Mouse (Mus musculus): ENCODE data around the gene Bricd5. TPM values are rescaled to one million over a fixed set of nuclear protein-coding genes. Genes with fewer than 3 reads are reported as not detected.
"Not testable (repeated sequence)": the region's sequence is repeated elsewhere in the genome, so short reads cannot be mapped to it uniquely, and the experiment has no call there.

The Bricd5 gene
- polyA plus RNA-seq, 1 experiment from 2014 or later = 0.46 TPM

- Histone ChIP-seq H3K9me3 (replicated peaks; ENCODE audit: control insufficient read depth, low read length) (no peaks in the 10 kb centered on the region), H3K4me2 (ENCODE audit: low read depth, low read length) (peak overlapping the region; percentile 84), H3K9ac (ENCODE audit: low read length) (peak overlapping the region; percentile 94), H3K27ac (ENCODE audit: low read length) (peak overlapping the region; percentile 99), H3K4me1 (ENCODE audit: control insufficient read depth, insufficient read depth, low read length) (peaks cover 13% of the 10 kb centered on the region), H3K4me3 (replicated peaks; ENCODE audit: low read length) (peak overlapping the region; percentile 90), H3K27me3 (ENCODE audit: control insufficient read depth, insufficient read depth, low read length) (no peaks in the 10 kb centered on the region), H3K36me3 (ENCODE audit: control insufficient read depth, insufficient read depth, low read length) (peaks cover 3% of the 10 kb centered on the region; the same call in 1 of the 2 replicates)
- WGBS = 2% methylated on average over 14 of the region's 14 CpGs
- no peak for ATAC-seq (ENCODE audit: insufficient read depth, low FRiP score)
Observed at GRCm38 (mm10) chr17:24454218-24454755, 19.4 kb upstream of the Bricd5 start.

- peaks cover 13% of the 10 kb centered on the region for H3K4me1 ChIP-seq (ENCODE audit: control insufficient read depth, insufficient read depth, low read length)
- no peaks in the 10 kb centered on the region for H3K27me3 ChIP-seq (ENCODE audit: control insufficient read depth, insufficient read depth, low read length)
- H3K4me2 ChIP-seq (ENCODE audit: low read depth, low read length) = peak overlapping the region; percentile 84
- peak overlapping the region; percentile 94 for H3K9ac ChIP-seq (ENCODE audit: low read length)
- H3K27ac ChIP-seq (ENCODE audit: low read length) = peak overlapping the region; percentile 99
- no peaks in the 10 kb centered on the region for H3K9me3 ChIP-seq (replicated peaks; ENCODE audit: control insufficient read depth, low read length)
- H3K36me3 ChIP-seq (ENCODE audit: control insufficient read depth, insufficient read depth, low read length) = no peaks in the 10 kb centered on the region
- H3K4me3 ChIP-seq (replicated peaks; ENCODE audit: low read length) = peak overlapping the region; percentile 90
- ATAC-seq (ENCODE audit: insufficient read depth, low FRiP score) = peak; percentile 93
- WGBS = under 1% methylated on average over 67 of the region's 67 CpGs
Observed at GRCm38 (mm10) chr17:24454756-24455522, 18.7 kb upstream of the Bricd5 start.

- ATAC-seq (ENCODE audit: insufficient read depth, low FRiP score) = peak; percentile 4; the same call in 1 of the 2 replicates
- Histone ChIP-seq H3K27ac (ENCODE audit: low read length) (peak overlapping the region; percentile 46), H3K4me3 (replicated peaks; ENCODE audit: low read length) (peak overlapping the region; percentile 90), H3K4me1 (ENCODE audit: control insufficient read depth, insufficient read depth, low read length) (peaks cover 13% of the 10 kb centered on the region), H3K4me2 (ENCODE audit: low read depth, low read length) (peak overlapping the region; percentile 47)
- not testable (repeated sequence) for H3K36me3 ChIP-seq (ENCODE audit: control insufficient read depth, insufficient read depth, low read length); H3K9ac ChIP-seq (ENCODE audit: low read length); H3K27me3 ChIP-seq (ENCODE audit: control insufficient read depth, insufficient read depth, low read length); H3K9me3 ChIP-seq (replicated peaks; ENCODE audit: control insufficient read depth, low read length)
- WGBS = 49% methylated on average over 10 of the region's 10 CpGs
Observed at GRCm38 (mm10) chr17:24455523-24456206, 18.0 kb upstream of the Bricd5 start.

DNA sequence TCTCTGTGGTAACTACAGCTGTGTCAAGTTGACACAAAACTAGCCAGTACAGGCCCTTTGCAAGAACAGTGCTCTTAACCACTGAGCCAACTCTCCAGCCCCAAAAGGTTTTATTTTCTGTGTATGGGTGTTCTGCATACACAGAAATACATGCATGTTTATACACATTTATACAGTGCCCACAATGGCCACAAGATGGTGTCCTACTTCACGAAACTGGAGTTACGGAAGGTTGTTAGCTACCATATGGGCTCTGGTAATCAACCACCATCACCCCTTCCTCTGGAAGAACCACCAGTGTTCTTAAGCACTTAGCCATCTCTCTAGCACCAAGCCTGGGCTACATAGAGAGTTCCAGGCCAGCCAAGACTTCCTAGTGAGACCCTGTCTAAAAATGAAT lies 12.1 kb upstream of the Bricd5 start:
- Histone ChIP-seq H3K27ac (ENCODE audit: low read length) (no peak overlapping the region), H3K9ac (ENCODE audit: low read length) (no peak overlapping the region), H3K9me3 (replicated peaks; ENCODE audit: control insufficient read depth, low read length) (no peaks in the 10 kb centered on the region), H3K36me3 (ENCODE audit: control insufficient read depth, insufficient read depth, low read length) (no peaks in the 10 kb centered on the region), H3K27me3 (ENCODE audit: control insufficient read depth, insufficient read depth, low read length) (no peaks in the 10 kb centered on the region), H3K4me1 (ENCODE audit: control insufficient read depth, insufficient read depth, low read length) (no peaks in the 10 kb centered on the region), H3K4me3 (replicated peaks; ENCODE audit: low read length) (no peak overlapping the region), H3K4me2 (ENCODE audit: low read depth, low read length) (no peak overlapping the region)
- no peak for ATAC-seq (ENCODE audit: insufficient read depth, low FRiP score)
- 68% methylated on average over 2 of the region's 2 CpGs for WGBS

DNA sequence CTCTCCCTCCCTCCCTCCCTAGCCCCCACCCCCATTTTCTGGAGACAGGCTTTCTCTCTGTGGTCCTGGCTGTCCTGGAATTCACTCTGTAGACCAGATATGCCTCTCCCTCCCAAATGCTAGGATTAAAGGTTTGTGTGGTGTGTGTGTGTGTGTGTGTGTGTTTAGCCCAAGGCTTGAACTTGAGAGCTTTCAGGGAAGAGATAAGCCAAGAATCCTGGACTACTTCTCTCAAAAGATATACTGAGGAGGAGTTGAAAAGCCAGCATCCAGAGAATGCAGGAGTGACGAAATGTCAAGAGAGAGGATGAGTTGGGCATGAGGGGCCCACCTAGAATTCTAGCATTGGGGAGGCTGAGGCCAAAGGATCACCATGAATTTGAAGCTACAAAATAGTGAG lies 10.8 kb upstream of the Bricd5 start:
- H3K4me3 ChIP-seq (replicated peaks; ENCODE audit: low read length) = no peak overlapping the region
- H3K27me3 ChIP-seq (ENCODE audit: control insufficient read depth, insufficient read depth, low read length) = no peaks in the 10 kb centered on the region
- 73% methylated on average over 1 of the region's 1 CpGs for WGBS
- H3K4me1 ChIP-seq (ENCODE audit: control insufficient read depth, insufficient read depth, low read length) = no peaks in the 10 kb centered on the region
- no peaks in the 10 kb centered on the region for H3K9me3 ChIP-seq (replicated peaks; ENCODE audit: control insufficient read depth, low read length)
- no peak overlapping the region for H3K27ac ChIP-seq (ENCODE audit: low read length)
- no peak overlapping the region for H3K9ac ChIP-seq (ENCODE audit: low read length)
- no peak for ATAC-seq (ENCODE audit: insufficient read depth, low FRiP score)
- H3K36me3 ChIP-seq (ENCODE audit: control insufficient read depth, insufficient read depth, low read length) = no peaks in the 10 kb centered on the region
- no peak overlapping the region for H3K4me2 ChIP-seq (ENCODE audit: low read depth, low read length)

- no peak overlapping the region for H3K4me2 ChIP-seq (ENCODE audit: low read depth, low read length)
- no peaks in the 10 kb centered on the region for H3K27me3 ChIP-seq (ENCODE audit: control insufficient read depth, insufficient read depth, low read length)
- H3K4me1 ChIP-seq (ENCODE audit: control insufficient read depth, insufficient read depth, low read length) = no peaks in the 10 kb centered on the region
- H3K9ac ChIP-seq (ENCODE audit: low read length) = no peak overlapping the region
- H3K4me3 ChIP-seq (replicated peaks; ENCODE audit: low read length) = no peak overlapping the region
- 49% methylated on average over 6 of the region's 6 CpGs for WGBS
- no peak for ATAC-seq (ENCODE audit: insufficient read depth, low FRiP score)
- H3K27ac ChIP-seq (ENCODE audit: low read length) = no peak overlapping the region
- no peaks in the 10 kb centered on the region for H3K36me3 ChIP-seq (ENCODE audit: control insufficient read depth, insufficient read depth, low read length)
- no peaks in the 10 kb centered on the region for H3K9me3 ChIP-seq (replicated peaks; ENCODE audit: control insufficient read depth, low read length)
Observed at GRCm38 (mm10) chr17:24463374-24464133, 10.1 kb upstream of the Bricd5 start.

DNA sequence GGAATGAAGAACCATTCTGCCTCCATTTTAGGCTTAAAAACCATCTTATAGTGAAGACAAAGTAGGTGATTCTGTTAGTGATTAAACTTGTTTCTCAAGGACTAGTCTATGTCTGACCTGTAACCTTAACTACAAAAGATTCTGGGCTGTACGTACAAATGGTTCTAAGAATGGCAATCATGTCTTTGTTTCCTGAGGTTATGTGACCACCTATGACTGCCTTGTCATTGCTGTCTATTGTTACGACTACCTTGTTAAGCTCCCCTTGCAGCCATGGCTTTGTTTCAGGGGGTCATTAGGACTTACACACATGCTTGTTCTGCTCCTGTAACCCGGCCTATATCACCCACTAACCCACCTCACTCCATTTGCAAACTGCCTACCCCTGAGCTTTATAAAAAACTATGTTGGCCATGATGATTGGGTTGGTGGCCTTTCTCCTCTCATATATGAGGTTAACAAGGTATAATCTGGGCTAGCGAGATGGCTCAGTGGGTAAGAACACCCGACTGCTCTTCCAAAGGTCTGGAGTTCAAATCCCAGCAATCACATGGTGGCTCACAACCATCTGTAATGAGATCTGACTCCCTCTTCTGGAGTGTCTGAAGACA lies 4.9 kb upstream of the Bricd5 start:
- WGBS = 92% methylated on average over 5 of the region's 5 CpGs
- no peaks in the 10 kb centered on the region for H3K9me3 ChIP-seq (replicated peaks; ENCODE audit: control insufficient read depth, low read length)
- H3K27ac ChIP-seq (ENCODE audit: low read length) = no peak overlapping the region

GRCm38 (mm10) chr17:24469336-24469909 lies 4.3 kb upstream of the Bricd5 start:
- Histone ChIP-seq H3K4me1 (ENCODE audit: control insufficient read depth, insufficient read depth, low read length) (peaks cover 27% of the 10 kb centered on the region), H3K9ac (ENCODE audit: low read length) (peak overlapping the region; percentile 91), H3K27me3 (ENCODE audit: control insufficient read depth, insufficient read depth, low read length) (no peaks in the 10 kb centered on the region), H3K36me3 (ENCODE audit: control insufficient read depth, insufficient read depth, low read length) (no peaks in the 10 kb centered on the region), H3K27ac (ENCODE audit: low read length) (peak overlapping the region; percentile 88), H3K4me3 (replicated peaks; ENCODE audit: low read length) (peak overlapping the region; percentile 72), H3K9me3 (replicated peaks; ENCODE audit: control insufficient read depth, low read length) (no peaks in the 10 kb centered on the region), H3K4me2 (ENCODE audit: low read depth, low read length) (peak overlapping the region; percentile 99)
- 16% methylated on average over 7 of the region's 7 CpGs for WGBS
- ATAC-seq (ENCODE audit: insufficient read depth, low FRiP score) = no peak

More for the DNA sequence above, 4.9 kb upstream of the Bricd5 start:
- Histone ChIP-seq H3K4me3 (replicated peaks; ENCODE audit: low read length) (no peak overlapping the region), H3K4me1 (ENCODE audit: control insufficient read depth, insufficient read depth, low read length) (peaks cover 23% of the 10 kb centered on the region), H3K9ac (ENCODE audit: low read length) (no peak overlapping the region), H3K27me3 (ENCODE audit: control insufficient read depth, insufficient read depth, low read length) (no peaks in the 10 kb centered on the region), H3K36me3 (ENCODE audit: control insufficient read depth, insufficient read depth, low read length) (no peaks in the 10 kb centered on the region), H3K4me2 (ENCODE audit: low read depth, low read length) (no peak overlapping the region)
- no peak for ATAC-seq (ENCODE audit: insufficient read depth, low FRiP score)

All from stomach, embryonic 16.5 days (tissue).